Mouse (Mus musculus) NIH3T3 (cell line): ENCODE measurements around the gene Chl1.

Experiments used
- DNase-seq: peaks from one replicate; pipeline ENCODE4 v3.0.0-alpha.2; 2012; ENCODE audit warnings: low read depth

Gene Chl1

DNA sequence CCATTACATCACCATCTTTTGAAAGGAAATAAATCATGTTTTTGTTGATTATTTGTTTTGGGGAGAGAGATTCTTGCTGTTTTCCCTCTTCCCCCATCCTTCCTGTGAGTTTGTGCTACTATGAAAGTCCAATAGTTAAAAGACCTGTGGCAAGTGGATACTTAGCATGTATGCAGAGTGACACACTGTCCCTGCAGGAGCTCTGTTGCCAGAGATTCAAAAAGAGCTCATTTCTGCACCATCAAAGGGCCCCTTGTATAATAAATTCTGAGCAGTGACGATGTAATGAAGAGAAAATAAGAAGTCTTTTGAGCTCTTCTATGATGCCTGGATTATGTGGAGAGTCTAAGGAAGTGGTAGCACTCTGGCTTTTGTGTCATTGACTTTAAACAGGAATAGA, 33.4 kb downstream of the Chl1 start:
- no peak for DNase-seq

DNA sequence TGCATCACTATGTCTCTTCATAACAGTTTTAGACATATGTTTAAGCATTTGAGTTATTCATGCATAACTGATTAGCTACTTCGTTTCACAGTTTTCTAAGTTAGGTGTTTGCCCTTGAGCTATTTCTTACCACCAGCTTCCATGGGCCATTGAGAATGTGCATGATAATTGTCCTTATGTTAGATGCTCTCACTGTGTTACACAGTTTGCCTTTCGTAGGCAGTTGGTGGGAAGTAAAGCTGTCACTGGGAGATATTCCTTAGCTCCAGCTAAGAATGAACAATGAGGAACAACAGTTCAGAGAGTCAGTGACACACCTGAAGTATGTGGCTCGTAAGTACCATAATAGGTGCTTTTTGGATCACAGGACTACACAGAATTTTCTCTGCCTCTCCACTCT, 35.9 kb downstream of the Chl1 start:
- DNase-seq = no peak

DNA sequence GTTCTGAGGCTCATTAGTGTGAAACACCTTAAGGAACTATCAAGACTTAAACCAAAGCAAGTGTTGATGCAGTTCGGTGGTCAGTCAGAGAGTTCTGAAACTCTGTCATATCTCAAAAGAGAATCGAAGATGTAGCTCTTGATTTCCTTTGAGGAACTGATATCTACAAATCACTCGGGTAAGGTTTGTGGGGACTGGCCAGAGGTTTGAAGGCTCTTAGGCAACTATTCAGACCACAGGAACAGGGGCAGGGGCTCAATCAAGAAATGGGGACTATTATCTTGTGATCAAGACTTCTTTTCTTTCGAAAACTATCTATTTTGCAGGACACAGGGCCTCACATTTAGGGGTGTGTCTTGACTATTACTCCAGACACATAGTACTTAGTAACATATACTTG, 39.5 kb downstream of the Chl1 start:
- no peak for DNase-seq

GRCm38 (mm10) chr6:103558037-103558893, 47.9 kb downstream of the Chl1 start:
- DNase-seq = no peak

DNA sequence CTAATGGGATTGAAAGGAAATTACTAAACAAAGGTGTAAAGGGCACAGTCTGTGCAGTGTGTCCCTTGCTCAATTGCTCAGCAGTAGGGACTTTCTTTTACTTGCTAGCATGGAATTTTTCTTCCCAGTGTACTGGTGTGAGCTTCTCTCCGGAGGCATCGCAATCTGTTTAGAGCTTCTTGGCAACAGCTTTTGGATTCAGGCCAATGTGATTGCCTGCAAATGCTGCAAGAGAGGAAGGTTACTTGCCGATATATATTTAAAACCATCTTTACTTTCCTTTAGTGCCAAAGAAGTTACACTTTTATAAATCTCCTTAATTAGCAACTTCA, 48.5 kb downstream of the Chl1 start:
- DNase-seq = peak; percentile 3

DNA sequence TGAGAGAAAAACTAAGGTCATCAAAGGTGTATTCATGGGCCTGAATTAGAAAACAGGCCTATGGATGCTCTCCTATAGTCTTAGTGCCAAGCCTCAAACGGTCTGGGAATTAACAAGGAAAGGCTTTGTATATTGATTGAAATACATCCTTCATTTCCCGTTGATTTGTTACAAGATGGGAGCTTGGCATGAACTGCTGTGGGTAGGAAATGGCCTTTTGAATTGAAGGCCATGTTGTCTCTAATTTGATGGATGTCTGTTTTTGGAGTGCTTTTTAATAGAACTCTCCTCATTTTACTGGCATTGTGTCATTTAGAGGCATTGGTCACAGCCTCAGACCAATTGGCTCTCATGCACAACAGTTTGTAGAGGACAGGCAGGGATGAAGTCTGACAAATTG, 49.0 kb downstream of the Chl1 start:
- DNase-seq = no peak

GRCm38 (mm10) chr6:103564811-103565210, 54.4 kb downstream of the Chl1 start:
- no peak for DNase-seq

DNA sequence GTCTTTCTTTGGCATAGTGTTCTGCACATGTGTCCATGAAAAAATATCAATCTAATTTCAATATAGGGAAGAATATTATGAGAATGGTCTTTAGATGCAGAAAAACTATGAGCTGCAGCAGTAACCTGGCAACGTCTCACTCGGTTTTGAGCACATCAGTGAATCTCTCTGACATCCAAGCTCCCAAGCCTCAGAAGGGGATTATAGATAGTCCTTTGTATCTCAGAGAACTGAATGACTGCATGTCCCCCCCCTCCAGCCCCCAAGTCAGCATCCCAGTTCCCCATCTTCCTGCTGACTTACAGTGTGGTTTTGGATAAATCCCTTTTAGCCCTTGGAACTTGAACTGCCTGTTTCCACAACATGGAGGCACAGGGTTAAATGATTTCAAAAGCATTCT, 56.9 kb downstream of the Chl1 start:
- DNase-seq = no peak

GRCm38 (mm10) chr6:103572659-103573058, 62.3 kb downstream of the Chl1 start:
- DNase-seq = no peak

DNA sequence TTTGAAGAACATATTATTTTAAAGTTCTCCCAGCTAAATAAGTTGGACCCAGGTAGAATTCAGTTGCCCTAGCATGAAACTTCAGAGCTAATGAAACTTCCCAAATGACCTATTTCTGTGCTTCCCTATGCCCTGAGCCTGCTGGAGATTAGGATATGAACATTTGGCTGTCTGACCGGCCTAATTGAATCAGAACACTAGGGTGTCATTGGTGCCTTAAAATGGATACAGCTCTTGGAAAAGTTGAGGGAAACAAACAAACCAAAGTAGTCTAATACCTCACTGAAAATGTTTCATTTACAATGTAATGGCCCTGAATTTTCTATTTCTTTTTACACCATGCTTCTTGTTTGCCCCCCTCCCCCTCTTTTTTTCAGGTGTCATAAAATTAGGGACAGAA, 73.8 kb downstream of the Chl1 start:
- DNase-seq = no peak

GRCm38 (mm10) chr6:103585667-103586066, 75.3 kb downstream of the Chl1 start:
- no peak for DNase-seq

GRCm38 (mm10) chr6:103586081-103586480, 75.7 kb downstream of the Chl1 start:
- no peak for DNase-seq

DNA sequence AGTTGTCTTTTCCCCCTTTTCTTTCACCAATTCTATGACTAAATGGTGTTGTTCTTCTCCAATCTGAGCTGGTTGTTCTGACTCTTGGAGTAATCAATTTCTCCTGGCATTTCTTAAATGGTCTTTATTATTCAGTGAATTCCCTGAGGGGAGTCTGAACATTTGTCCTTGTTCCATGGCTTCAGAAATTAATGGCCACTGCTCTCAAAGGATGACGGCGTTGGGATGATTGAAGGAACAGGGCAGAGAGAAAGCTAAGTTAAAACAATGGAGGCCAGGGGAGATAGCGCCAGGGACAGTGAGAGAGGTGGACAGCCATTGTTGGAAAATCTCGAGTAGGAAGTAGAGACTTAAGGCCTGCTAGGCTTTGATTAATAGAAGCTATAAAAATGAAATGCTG, 91.7 kb downstream of the Chl1 start:
- no peak for DNase-seq

- no peak for DNase-seq
Observed at GRCm38 (mm10) chr6:103610656-103611055, 100.3 kb downstream of the Chl1 start.

DNA sequence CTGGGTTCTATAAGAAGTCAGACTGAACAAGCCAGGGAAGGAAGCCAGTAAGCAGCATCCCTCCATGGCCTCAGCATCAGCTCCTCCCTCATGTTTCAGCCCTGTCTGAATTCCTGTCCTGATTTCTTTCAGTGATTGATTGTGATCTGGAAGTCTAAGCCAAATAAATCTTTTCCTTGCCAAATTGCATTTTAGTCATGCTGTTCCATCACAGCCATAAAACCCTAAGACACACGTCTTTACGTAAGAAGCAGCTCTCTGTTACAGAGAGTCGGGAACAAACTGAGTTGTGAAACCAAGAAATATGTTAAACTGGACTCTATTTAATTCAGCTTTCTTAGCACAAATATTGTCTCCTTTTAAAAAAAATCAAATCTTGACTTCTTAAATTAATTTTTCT, 102.2 kb downstream of the Chl1 start:
- DNase-seq = no peak

DNA sequence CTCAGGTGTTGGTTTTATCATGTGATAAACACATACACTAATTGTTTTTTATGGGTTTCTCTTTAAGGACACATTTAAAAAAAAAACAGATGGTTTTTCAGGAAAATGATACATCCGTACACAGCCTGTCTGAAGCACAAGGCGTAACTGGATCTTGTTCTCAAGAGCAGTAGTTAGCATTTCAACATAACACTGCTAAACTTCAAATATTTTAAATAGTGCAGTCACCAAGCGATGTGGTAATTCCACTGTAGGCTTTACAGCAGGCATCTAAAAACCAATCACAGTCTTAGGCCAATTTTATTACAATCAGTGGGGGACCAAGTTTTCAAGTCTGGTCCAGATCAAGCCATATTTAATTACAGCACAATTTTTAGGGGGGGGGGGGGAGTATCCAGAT, 103.3 kb downstream of the Chl1 start:
- no peak for DNase-seq

DNA sequence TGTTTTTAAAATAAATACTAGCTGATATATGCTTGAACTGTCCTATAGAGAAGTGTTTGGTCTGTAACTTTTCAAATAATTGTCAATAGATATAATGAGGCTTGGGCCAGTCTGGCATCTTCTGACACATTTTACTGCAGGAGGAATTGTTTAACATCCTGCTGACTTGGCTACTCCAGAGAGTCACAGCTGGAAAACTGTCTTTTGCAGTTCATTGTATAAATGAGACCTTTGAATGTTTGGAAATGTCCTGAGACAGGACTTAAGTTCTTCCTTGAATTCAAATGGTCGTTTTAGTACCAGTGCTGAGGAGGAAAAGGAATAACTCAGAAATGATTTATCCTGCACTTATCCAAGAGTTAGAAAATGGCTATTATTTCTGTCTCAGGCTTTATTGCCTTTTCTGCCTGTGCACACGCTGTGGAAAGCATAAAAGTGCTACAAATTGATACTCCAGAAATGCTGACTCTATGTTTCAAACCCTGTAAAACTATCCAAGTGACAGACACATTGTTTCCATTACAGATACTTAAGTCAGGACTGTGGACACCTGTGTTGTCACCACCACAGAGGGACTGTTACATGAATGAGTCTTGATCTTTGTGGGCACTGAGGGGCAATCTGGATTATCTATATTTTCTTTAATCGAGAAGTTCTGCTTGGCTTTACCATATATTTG, 105.7 kb downstream of the Chl1 start:
- no peak for DNase-seq

DNA sequence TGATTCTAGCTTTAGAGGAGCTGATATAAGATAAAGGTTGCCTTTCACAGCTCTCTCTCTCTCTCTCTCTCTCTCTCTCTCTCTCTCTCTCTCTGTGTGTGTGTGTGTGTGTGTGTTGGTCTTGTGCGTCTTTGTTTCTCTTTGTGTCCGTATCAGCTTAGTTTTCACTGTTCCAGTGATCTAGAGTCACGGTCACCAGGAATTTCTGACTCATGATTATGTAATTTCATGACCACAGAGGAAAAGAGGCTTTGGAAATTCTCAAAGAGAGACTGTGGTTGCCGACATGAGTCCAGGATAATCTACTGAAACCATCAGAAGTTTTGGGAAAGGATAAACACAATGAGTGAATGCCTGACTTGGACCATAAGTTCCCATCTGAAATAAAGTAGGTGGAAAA, 110.5 kb downstream of the Chl1 start:
- no peak for DNase-seq

GRCm38 (mm10) chr6:103622117-103622713, 111.8 kb downstream of the Chl1 start:
- no peak for DNase-seq

GRCm38 (mm10) chr6:103632856-103633255, 122.5 kb downstream of the Chl1 start:
- DNase-seq = no peak

- DNase-seq = no peak
Observed at GRCm38 (mm10) chr6:103656778-103657177, 146.4 kb downstream of the Chl1 start.

- no peak for DNase-seq
Observed at GRCm38 (mm10) chr6:103659173-103659572, 148.8 kb downstream of the Chl1 start.

- DNase-seq = no peak
Observed at GRCm38 (mm10) chr6:103665206-103665605, 154.8 kb downstream of the Chl1 start.
